ENCODE assay signal across 8 mouse cellular contexts in the genomic region with DNA sequence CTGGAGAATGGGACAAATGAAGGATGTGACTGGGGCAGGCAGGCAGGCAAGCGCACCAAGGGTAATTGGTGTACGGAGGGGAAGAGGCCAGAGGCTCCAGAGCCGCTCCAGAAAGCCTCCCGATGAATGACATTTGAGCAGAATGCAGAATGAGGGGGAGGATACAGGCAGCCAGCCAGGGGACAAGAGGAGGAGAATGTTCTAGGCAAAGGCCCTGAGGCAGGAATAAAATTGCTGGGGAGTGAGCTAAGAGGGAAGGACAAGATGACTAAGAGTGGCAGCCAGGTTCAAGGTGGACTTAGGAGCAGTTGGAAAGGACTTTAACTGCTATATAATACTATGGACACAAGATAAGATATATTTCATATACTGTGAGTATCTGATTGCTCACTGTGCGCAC. TPM values are rescaled to one million over a fixed set of nuclear protein-coding genes. Genes with fewer than 3 reads are reported as not detected.
DNase-seq lines count a peak whose midpoint lies in the region; ATAC-seq lines count a peak whose summit lies in the region.

No protein-coding gene starts in this region.

- no peak overlapping the region for H3K4me2 ChIP-seq in embryonic facial prominence, embryonic 14.5 days (ENCODE audit: low read depth, low read length)
- no peak overlapping the region for H3K4me2 ChIP-seq in midbrain, embryonic 15.5 days

- H3K9me3 ChIP-seq in embryonic facial prominence, embryonic 14.5 days (ENCODE audit: control insufficient read depth, low read length), result no peaks in the 10 kb centered on the region
- H3K9me3 ChIP-seq in midbrain, embryonic 15.5 days, result no peaks in the 10 kb centered on the region

- intact Hi-C loops in left cerebral cortex, postnatal 4 days (cut with DNase I), result no loop called here

- no peaks in the 10 kb centered on the region for H3K36me3 ChIP-seq in embryonic facial prominence, embryonic 14.5 days (ENCODE audit: control insufficient read depth, insufficient read depth, low read length)
- no peaks in the 10 kb centered on the region; the same call in 1 of the 2 replicates for H3K36me3 ChIP-seq in midbrain, embryonic 15.5 days (replicated peaks)

- 42% methylated on average over 5 of the region's 5 CpGs for WGBS in embryonic facial prominence, embryonic 14.5 days
- WGBS in midbrain, embryonic 15.5 days, result 62% methylated on average over 5 of the region's 5 CpGs

- ATAC-seq in embryonic facial prominence, embryonic 14.5 days (ENCODE audit: low read depth), result no peak
- ATAC-seq in midbrain, embryonic 15.5 days (replicated peaks), result no peak

- H3K27ac ChIP-seq in embryonic facial prominence, embryonic 14.5 days (replicated peaks; ENCODE audit: low read depth, low read length), result no peak overlapping the region; the same call in 1 of the 2 replicates
- H3K27ac ChIP-seq in midbrain, embryonic 15.5 days, result no peak overlapping the region

- H3K27me3 ChIP-seq in embryonic facial prominence, embryonic 14.5 days (replicated peaks; ENCODE audit: control insufficient read depth, insufficient read depth, low read length), result no peaks in the 10 kb centered on the region
- H3K27me3 ChIP-seq in midbrain, embryonic 15.5 days (replicated peaks), result no peaks in the 10 kb centered on the region

- H3K9ac ChIP-seq in embryonic facial prominence, embryonic 14.5 days (ENCODE audit: low read depth, low read length), result no peak overlapping the region
- H3K9ac ChIP-seq in midbrain, embryonic 15.5 days, result no peak overlapping the region

- H3K4me3 ChIP-seq in embryonic facial prominence, embryonic 14.5 days (ENCODE audit: low read depth, low read length), result no peak overlapping the region
- H3K4me3 ChIP-seq in midbrain, embryonic 15.5 days, result no peak overlapping the region

- H3K4me1 ChIP-seq in embryonic facial prominence, embryonic 14.5 days (ENCODE audit: control insufficient read depth, insufficient read depth, low read length), result no peaks in the 10 kb centered on the region
- no peaks in the 10 kb centered on the region for H3K4me1 ChIP-seq in midbrain, embryonic 15.5 days

- DNase-seq in retina, postnatal 1 day, result peak; percentile 10
- no peak for DNase-seq in retina, embryonic 14.5 days (ENCODE audit: low spot score)
- DNase-seq in embryonic facial prominence, embryonic 14.5 days (ENCODE audit: low spot score), result peak; percentile 51
- DNase-seq in kidney, adult 9 months, result peak; percentile 77
- DNase-seq in lung, postnatal 36 days, result peak; percentile 87
- DNase-seq in embryo, embryonic 9.5 days (ENCODE audit: extremely low spot score), result no peak
- DNase-seq in left cerebral cortex, postnatal 4 days, result no peak

RNA-seq across cellular contexts. Expression of a gene that starts 9.3 kb away (rescaled TPM):
- polyA plus RNA-seq in embryonic facial prominence, embryonic 14.5 days (2014; fragmentation: Nextera tagmentation; extraction: Ambion mirVana), result 66.6 and 72.6 TPM in 2 replicates
- 13.9 and 14.2 TPM in 2 replicates for polyA plus RNA-seq in midbrain, embryonic 15.5 days (2015; fragmentation: Nextera tagmentation; extraction: Ambion mirVana)
- total RNA-seq in left cerebral cortex, postnatal 4 days (2021), result 10 to 100 TPM; 13.6 to 15.6 TPM

Comparison
In these comparisons a context has a peak if more than half of its experiments do, and no peak if none do; other contexts are left out.
1. DNase-seq: peak in retina, postnatal 1 day (single experiment), embryonic facial prominence, embryonic 14.5 days (single experiment), kidney, adult 9 months (single experiment) and lung, postnatal 36 days (single experiment); none in retina, embryonic 14.5 days (single experiment), embryo, embryonic 9.5 days (single experiment) and left cerebral cortex, postnatal 4 days (single experiment).